Comparison of ENCODE assay signal across 8 mouse cellular contexts in the genomic region with DNA sequence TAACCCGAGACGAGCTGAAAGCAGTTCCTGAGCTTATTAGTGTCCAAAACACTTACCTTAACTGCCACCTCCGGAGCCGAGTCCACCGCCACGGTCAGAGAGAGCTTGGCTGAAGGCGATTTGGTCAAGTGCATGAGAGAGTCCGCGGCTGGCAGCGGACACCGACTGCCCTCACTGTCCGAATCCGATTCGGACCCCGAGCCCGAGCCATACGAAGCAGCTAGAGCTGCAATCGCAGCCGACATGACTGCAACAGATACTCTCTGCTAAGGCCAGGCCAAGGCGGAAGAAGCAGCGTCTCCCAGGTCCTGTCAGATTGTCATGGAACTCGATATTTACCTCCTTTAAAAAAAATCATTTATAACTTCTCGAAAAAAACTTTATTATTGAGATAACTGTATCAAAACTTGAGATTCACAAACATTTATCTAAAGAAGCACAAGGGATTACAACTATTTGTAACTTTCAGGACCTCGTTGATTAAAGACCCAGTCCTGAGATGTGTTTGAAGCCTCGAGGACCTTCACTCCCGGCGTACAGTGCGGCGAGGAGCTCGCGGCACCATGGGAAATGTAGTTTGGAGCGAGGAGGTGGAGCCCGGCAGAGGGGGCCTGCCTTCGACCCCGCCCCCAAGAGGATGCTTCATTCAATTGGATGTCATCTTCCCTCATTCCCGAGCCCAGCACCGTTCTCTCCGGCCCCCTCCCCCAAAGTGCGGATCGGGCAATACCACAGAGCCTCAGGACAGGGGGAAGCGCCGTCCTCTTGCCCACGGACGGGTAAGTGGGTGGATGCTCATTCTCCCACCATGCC. TPM values are rescaled to one million over a fixed set of nuclear protein-coding genes. Genes with fewer than 3 reads are reported as not detected.
DNase-seq lines count a peak whose midpoint lies in the region; ATAC-seq and TF ChIP-seq lines count a peak whose summit lies in the region.

A gene (minus strand): TSS at position 481 of the 813 bp plus-strand sequence.
A gene (plus strand): TSS at position 645 of the 813 bp plus-strand sequence.

- in situ Hi-C loops in CH12.LX (cut with MboI; ENCODE audit: low pct_ligation_motif_present, low pct_unique_long_range_greater_than_20kb, low sequenced_read_pairs) = no loop called here

- H3K27me3 ChIP-seq in CH12.LX (replicated peaks) = peaks cover 26% of the 10 kb centered on the region
- H3K27me3 ChIP-seq in forebrain, embryonic 11.5 days (ENCODE audit: control insufficient read depth, insufficient read depth, low read length) = no peaks in the 10 kb centered on the region
- no peaks in the 10 kb centered on the region for H3K27me3 ChIP-seq in heart, embryonic 16.5 days (ENCODE audit: control insufficient read depth, insufficient read depth, low read length)
- peaks cover 27% of the 10 kb centered on the region for H3K27me3 ChIP-seq in liver, embryonic 15.5 days
- H3K27me3 ChIP-seq in neural tube, embryonic 12.5 days (replicated peaks) = no peaks in the 10 kb centered on the region

- no peak for TF ChIP-seq CTCF in CH12.LX (conservative IDR thresholded peaks at IDR 0.05 in 1 of 2, IDR thresholded peaks at IDR 0.05 in 1 of 2; ENCODE audit: low read depth in 2 of 2, low read length in 2 of 2)

- H3K9me3 ChIP-seq in CH12.LX (replicated peaks; ENCODE audit: low read length) = no peaks in the 10 kb centered on the region
- H3K9me3 ChIP-seq in forebrain, embryonic 11.5 days (ENCODE audit: control insufficient read depth, low read length) = no peaks in the 10 kb centered on the region
- H3K9me3 ChIP-seq in heart, embryonic 16.5 days (replicated peaks; ENCODE audit: control insufficient read depth, low read length) = no peaks in the 10 kb centered on the region
- H3K9me3 ChIP-seq in liver, embryonic 15.5 days (replicated peaks) = no peaks in the 10 kb centered on the region
- H3K9me3 ChIP-seq in neural tube, embryonic 12.5 days = no peaks in the 10 kb centered on the region

- H3K4me1 ChIP-seq in CH12.LX (ENCODE audit: control insufficient read depth in 1 of 2, insufficient read depth in 2 of 2) = peaks cover 0 to 16% of the 10 kb centered on the region in 2 experiments; a peak in 2 of 4 replicates
- no peaks in the 10 kb centered on the region for H3K4me1 ChIP-seq in forebrain, embryonic 11.5 days (replicated peaks; ENCODE audit: control insufficient read depth, insufficient read depth, low read length)
- peaks cover 28% of the 10 kb centered on the region for H3K4me1 ChIP-seq in heart, embryonic 16.5 days (ENCODE audit: control insufficient read depth, insufficient read depth, low read length)
- H3K4me1 ChIP-seq in liver, embryonic 15.5 days (replicated peaks) = peaks cover 34% of the 10 kb centered on the region
- H3K4me1 ChIP-seq in neural tube, embryonic 12.5 days = peaks cover 12% of the 10 kb centered on the region

- peak within 1 kb of the TSS; percentile 92 to 100 (median 95) for H3K4me3 ChIP-seq in CH12.LX (replicated peaks in 1 of 3; ENCODE audit: low read depth in 2 of 3, low read length in 2 of 3, poor library complexity in 1 of 3)
- peak within 1 kb of the TSS; percentile 95 for H3K4me3 ChIP-seq in forebrain, embryonic 11.5 days (ENCODE audit: low read depth, low read length)
- peak within 1 kb of the TSS; percentile 74 for H3K4me3 ChIP-seq in heart, embryonic 16.5 days (ENCODE audit: low read length)
- H3K4me3 ChIP-seq in liver, embryonic 15.5 days (replicated peaks) = peak within 1 kb of the TSS; percentile 80
- H3K4me3 ChIP-seq in neural tube, embryonic 12.5 days = peak within 1 kb of the TSS; percentile 89

- H3K9ac ChIP-seq in CH12.LX (ENCODE audit: insufficient read depth, low read depth) = peak within 1 kb of the TSS; percentile 99
- peak within 1 kb of the TSS; percentile 94 for H3K9ac ChIP-seq in forebrain, embryonic 11.5 days (ENCODE audit: low read length)
- peak within 1 kb of the TSS; percentile 84 for H3K9ac ChIP-seq in heart, embryonic 16.5 days (ENCODE audit: low read length)
- peak within 1 kb of the TSS; percentile 80 for H3K9ac ChIP-seq in liver, embryonic 15.5 days
- peak within 1 kb of the TSS; percentile 98 for H3K9ac ChIP-seq in neural tube, embryonic 12.5 days

- ATAC-seq in forebrain, embryonic 11.5 days (replicated peaks; ENCODE audit: low FRiP score) = peak; percentile 97
- peak; percentile 94 for ATAC-seq in heart, embryonic 16.5 days (replicated peaks; ENCODE audit: extremely low read depth, insufficient read depth, low FRiP score)
- ATAC-seq in liver, embryonic 15.5 days (ENCODE audit: insufficient read depth) = peak; percentile 97
- peak; percentile 96 for ATAC-seq in neural tube, embryonic 12.5 days (ENCODE audit: low FRiP score, low read depth)

- no peak for TF ChIP-seq EP300 in CH12.LX (IDR thresholded peaks at IDR 0.05; ENCODE audit: low read length)

- TF ChIP-seq POLR2A in CH12.LX (IDR thresholded peaks at IDR 0.05; ENCODE audit: low read depth, low read length) = peak; percentile 82

- H3K36me3 ChIP-seq in CH12.LX (replicated peaks in 1 of 2; ENCODE audit: control insufficient read depth in 1 of 2, insufficient read depth in 1 of 2, low read length in 1 of 2) = peaks cover 0 to 24% of the 10 kb centered on the region in 2 experiments
- H3K36me3 ChIP-seq in forebrain, embryonic 11.5 days (ENCODE audit: control insufficient read depth, insufficient read depth, low read length) = no peaks in the 10 kb centered on the region
- H3K36me3 ChIP-seq in heart, embryonic 16.5 days (ENCODE audit: control insufficient read depth, insufficient read depth) = no peaks in the 10 kb centered on the region; the same call in 1 of the 2 replicates
- no peaks in the 10 kb centered on the region; the same call in 1 of the 2 replicates for H3K36me3 ChIP-seq in liver, embryonic 15.5 days (replicated peaks)
- H3K36me3 ChIP-seq in neural tube, embryonic 12.5 days = no peaks in the 10 kb centered on the region

- under 1% methylated on average over 44 of the region's 44 CpGs for WGBS in forebrain, embryonic 11.5 days
- WGBS in heart, embryonic 16.5 days = under 1% methylated on average over 44 of the region's 44 CpGs
- WGBS in liver, embryonic 15.5 days (ENCODE audit: insufficient replicate concordance) = under 1% methylated on average over 44 of the region's 44 CpGs
- WGBS in neural tube, embryonic 12.5 days = under 1% methylated on average over 44 of the region's 44 CpGs

- DNase-seq in CH12.LX (ENCODE audit: extremely low read depth) = peak; percentile 91
- DNase-seq in c-Kit-positive CD71-positive TER-119-negative erythroid progenitor cells, embryonic 14.5 days (ENCODE audit: low read depth) = peak; percentile 90
- DNase-seq in forebrain, embryonic 11.5 days (ENCODE audit: low spot score) = peak; percentile 98
- peak; percentile 97 for DNase-seq in kidney, postnatal 36 days
- DNase-seq in telencephalon, adult 2 months (ENCODE audit: low read depth, low spot score) = peak; percentile 98

- dilution Hi-C loops in CH12.LX (cut with MboI; ENCODE audit: extremely low pct_ligation_motif_present, extremely low pct_unique_long_range_greater_than_20kb, low sequenced_read_pairs) = no loop called here

- peak within 1 kb of the TSS; percentile 99 for H3K4me2 ChIP-seq in CH12.LX (ENCODE audit: insufficient read depth, low read depth, poor library complexity, severe bottlenecking)
- peak within 1 kb of the TSS; percentile 57 for H3K4me2 ChIP-seq in forebrain, embryonic 11.5 days (ENCODE audit: low read depth, low read length, severe bottlenecking)
- H3K4me2 ChIP-seq in heart, embryonic 16.5 days (ENCODE audit: low read depth, low read length) = peak within 1 kb of the TSS; percentile 92
- H3K4me2 ChIP-seq in liver, embryonic 15.5 days = peak within 1 kb of the TSS; percentile 99
- peak within 1 kb of the TSS; percentile 65 for H3K4me2 ChIP-seq in neural tube, embryonic 12.5 days (replicated peaks)

- H3K79me2 ChIP-seq in CH12.LX (replicated peaks; ENCODE audit: control insufficient read depth, extremely low read depth, insufficient read depth, poor library complexity, severe bottlenecking) = peaks cover 19% of the 10 kb centered on the region

- no peak for TF ChIP-seq RAD21 in CH12.LX (IDR thresholded peaks at IDR 0.05; ENCODE audit: low read depth, low read length)

- peak within 1 kb of the TSS; percentile 75 for H3K27ac ChIP-seq in CH12.LX (ENCODE audit: insufficient read depth, low read depth)
- H3K27ac ChIP-seq in forebrain, embryonic 11.5 days (ENCODE audit: low read depth, low read length) = peak within 1 kb of the TSS; percentile 96
- H3K27ac ChIP-seq in heart, embryonic 16.5 days (ENCODE audit: low read length) = peak within 1 kb of the TSS; percentile 88
- peak within 1 kb of the TSS; percentile 77 for H3K27ac ChIP-seq in liver, embryonic 15.5 days (replicated peaks)
- H3K27ac ChIP-seq in neural tube, embryonic 12.5 days = peak within 1 kb of the TSS; percentile 93

TF ChIP-seq in CH12.LX, 34 proteins besides CTCF, POLR2A, EP300 and RAD21 (continues in another document):
- TF ChIP-seq ZNF384 (IDR thresholded peaks at IDR 0.05; ENCODE audit: low read depth, low read length) (no peak), SMC3 (IDR thresholded peaks at IDR 0.05; ENCODE audit: low read depth, low read length) (no peak), MYC (IDR thresholded peaks at IDR 0.05; ENCODE audit: low read depth, low read length) (0 out of 2 replicates have a peak, but pooled peaks have one; percentile 70), MAX (IDR thresholded peaks at IDR 0.05; ENCODE audit: low read length) (no peak), ETS1 (conservative IDR thresholded peaks at IDR 0.05; ENCODE audit: low read depth, low read length) (no peak), CHD2 (IDR thresholded peaks at IDR 0.05; ENCODE audit: low read length) (no peak), PAX5 (IDR thresholded peaks at IDR 0.05; ENCODE audit: low read length) (no peak)

RNA-seq across cellular contexts. Expression of the first gene that starts in this region (rescaled TPM):
- 12.7 and 13.6 TPM in 2 replicates for total RNA-seq in CH12.LX (2012; rRNA removed)
- total RNA-seq in CH12.LX (2014; rRNA removed) = 8.7 and 10.6 TPM in 2 replicates
- polyA plus RNA-seq in CH12.LX (2012; ENCODE audit: insufficient read length, low read depth) = 34.2 and 36.0 TPM in 2 replicates
- 39.0 and 41.5 TPM in 2 replicates for polyA plus RNA-seq in forebrain, embryonic 11.5 days (2014; fragmentation: Nextera tagmentation; extraction: Ambion mirVana)
- polyA plus RNA-seq in heart, embryonic 16.5 days (2015; fragmentation: Nextera tagmentation; extraction: Ambion mirVana) = 25.8 and 26.7 TPM in 2 replicates
- 12.6 and 13.4 TPM in 2 replicates for polyA plus RNA-seq in liver, embryonic 15.5 days (2015; fragmentation: Nextera tagmentation; extraction: Ambion mirVana)
- 36.7 and 36.8 TPM in 2 replicates for polyA plus RNA-seq in neural tube, embryonic 12.5 days (2016; fragmentation: Nextera tagmentation; extraction: Ambion mirVana)

RNA-seq across cellular contexts. Expression of the second gene that starts in this region (rescaled TPM):
- total RNA-seq in CH12.LX (2012; rRNA removed) = not detected in 2 replicates
- total RNA-seq in CH12.LX (2014; rRNA removed) = 0.08 TPM in 1 of 2 replicates, not detected in the other
- polyA plus RNA-seq in CH12.LX (2012; ENCODE audit: insufficient read length, low read depth) = 0.09 and 0.10 TPM in 2 replicates
- 67.9 and 81.3 TPM in 2 replicates for polyA plus RNA-seq in forebrain, embryonic 11.5 days (2014; fragmentation: Nextera tagmentation; extraction: Ambion mirVana)
- polyA plus RNA-seq in heart, embryonic 16.5 days (2015; fragmentation: Nextera tagmentation; extraction: Ambion mirVana) = 8.3 and 11.4 TPM in 2 replicates
- 0.68 and 0.71 TPM in 2 replicates for polyA plus RNA-seq in liver, embryonic 15.5 days (2015; fragmentation: Nextera tagmentation; extraction: Ambion mirVana)
- 69.6 and 79.7 TPM in 2 replicates for polyA plus RNA-seq in neural tube, embryonic 12.5 days (2016; fragmentation: Nextera tagmentation; extraction: Ambion mirVana)

Comparison
In these comparisons a context has a peak if more than half of its experiments do, and no peak if none do; other contexts are left out.
1. Peak in every context shown above with its lines: DNase-seq, ATAC-seq, H3K4me3 ChIP-seq and H3K27ac ChIP-seq.